Mouse (Mus musculus) myocyte (in vitro differentiated cells): Measurements from ENCODE around the gene Ccdc185.

Experiments
- CEBPB ChIP-seq: IDR thresholded peaks from 2 replicates; pipeline ENCODE4 v1.6.1; 2011; ENCODE audit warnings: mild to moderate bottlenecking, moderate library complexity; ENCODE audit not compliant: poor library complexity, insufficient read depth, severe bottlenecking
- E2F4 ChIP-seq: IDR thresholded peaks from one replicate; pipeline ENCODE4 v1.6.1; 2011; ENCODE audit warnings: mild to moderate bottlenecking, control low read depth, moderate library complexity; ENCODE audit not compliant: insufficient read depth
- MAX ChIP-seq: IDR thresholded peaks from one replicate; pipeline ENCODE4 v1.6.1; 2011; ENCODE audit warnings: low read depth, mild to moderate bottlenecking, control low read depth
- MYOD1 ChIP-seq, 3 experiments: IDR thresholded peaks; one replicate each; pipeline ENCODE4 v1.6.1; 2011; ENCODE audit warnings: control low read depth in 2 of 3, low read depth in 2 of 3, mild to moderate bottlenecking in 2 of 3, moderate library complexity in 1 of 3; ENCODE audit not compliant: insufficient read length in 2 of 3, control insufficient read depth in 1 of 3
- MYOG ChIP-seq, 3 experiments: IDR thresholded peaks; one replicate each; pipeline ENCODE4 v1.6.1; 2011; ENCODE audit warnings: control low read depth in 2 of 3, low read depth in 2 of 3, mild to moderate bottlenecking in 2 of 3; ENCODE audit not compliant: insufficient read length in 2 of 3, control insufficient read depth in 1 of 3, insufficient read depth in 1 of 3
- POLR2A ChIP-seq: IDR thresholded peaks from one replicate; pipeline ENCODE4 v1.6.1; 2011; ENCODE audit warnings: low read depth, mild to moderate bottlenecking, control low read depth, moderate library complexity; ENCODE audit not compliant: insufficient read length
- POLR2AphosphoS2 ChIP-seq: IDR thresholded peaks from one replicate; pipeline ENCODE4 v1.6.1; 2011; ENCODE audit warnings: low read depth, control low read depth; ENCODE audit not compliant: insufficient read length
- SRF ChIP-seq: IDR thresholded peaks from one replicate; pipeline ENCODE4 v1.6.1; 2011; ENCODE audit warnings: low read depth; ENCODE audit not compliant: control insufficient read depth, insufficient read length
- TCF12 ChIP-seq: IDR thresholded peaks from one replicate; pipeline ENCODE4 v1.6.1; 2011; ENCODE audit warnings: mild to moderate bottlenecking, control low read depth; ENCODE audit not compliant: poor library complexity, insufficient read depth, severe bottlenecking
- TCF3 ChIP-seq: IDR thresholded peaks from one replicate; pipeline ENCODE4 v1.6.1; 2011; ENCODE audit warnings: low read depth, control low read depth; ENCODE audit not compliant: insufficient read length
- USF1 ChIP-seq: IDR thresholded peaks from one replicate; pipeline ENCODE4 v1.6.1; 2011; ENCODE audit warnings: low read depth, mild to moderate bottlenecking, control low read depth, moderate library complexity

GRCm38 (mm10) chr1:182711360-182711933, 37.5 kb downstream of the Ccdc185 start:
- no peak for TF ChIP-seq POLR2A
- no peak for TF ChIP-seq TCF12
- no peak for TF ChIP-seq TCF3
- TF ChIP-seq POLR2AphosphoS2 = no peak
- no peak for TF ChIP-seq USF1
- no peak for TF ChIP-seq MAX
- TF ChIP-seq MYOD1 (IDR thresholded peaks at IDR 0.05; ENCODE audit: control insufficient read depth in 1 of 3, insufficient read length in 2 of 3, low read depth in 2 of 3) = no peak
- TF ChIP-seq E2F4 = no peak
- TF ChIP-seq CEBPB = no peak
- TF ChIP-seq MYOG (IDR thresholded peaks at IDR 0.05; ENCODE audit: control insufficient read depth in 1 of 3, insufficient read depth in 1 of 3, insufficient read length in 2 of 3, low read depth in 2 of 3) = no peak
- no peak for TF ChIP-seq SRF
